Mouse (Mus musculus): ENCODE data around the gene Fasl. TPM values are rescaled to one million over a fixed set of nuclear protein-coding genes. Genes with fewer than 3 reads are reported as not detected.

Fasl gene
- 0.13 TPM in 1 of 2 replicates, not detected in the other for polyA plus RNA-seq (2015; fragmentation: Nextera tagmentation; extraction: Ambion mirVana)

DNA sequence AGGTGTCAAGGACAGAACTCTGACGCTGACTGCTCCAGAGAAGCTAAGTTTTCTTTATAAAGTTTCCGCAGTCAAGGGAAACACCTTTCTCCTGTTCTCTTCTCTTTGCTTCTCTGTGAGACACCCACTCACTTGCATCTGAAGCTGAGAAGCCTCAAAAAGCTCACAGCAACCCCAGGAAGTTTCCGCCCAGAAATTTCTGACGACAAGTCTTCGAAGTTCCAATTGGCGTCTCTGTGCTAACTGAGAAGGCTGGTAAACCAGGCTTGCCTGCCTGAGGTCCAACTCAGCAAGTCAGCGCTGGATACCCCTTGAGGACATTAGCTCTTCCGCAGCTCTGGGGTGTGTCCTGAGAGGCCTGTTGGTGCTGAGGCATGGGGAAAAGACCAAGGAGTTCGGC is at the start of gene Fasl:
TSS of gene Fasl (minus strand) at position 157 of the 400 bp plus-strand sequence.

Other genes starting within 250 kb of the Fasl start
- 23.3 and 24.9 TPM in 2 replicates for gene Suco, start 88.2 kb upstream of the Fasl start, polyA plus RNA-seq (2015; fragmentation: Nextera tagmentation; extraction: Ambion mirVana)
- 27.5 and 27.6 TPM in 2 replicates for gene Pigc, start 180.7 kb upstream of the Fasl start, polyA plus RNA-seq (2015; fragmentation: Nextera tagmentation; extraction: Ambion mirVana)
- gene 4930558K02Rik, start 191.1 kb upstream of the Fasl start, polyA plus RNA-seq (2015; fragmentation: Nextera tagmentation; extraction: Ambion mirVana) = 0.21 TPM in 1 of 2 replicates, not detected in the other

All from neural tube, postnatal 0 days (tissue).